Mouse (Mus musculus) hematopoietic stem cell, adult 5-6 weeks (primary cell): ENCODE measurements at regions not wholly inside any gene's neighbourhood (a gene's known extent, or its start where the extent isn't known, plus 50 kb on each side); places are given as distances from the start of the nearest gene placed in this dataset.
A peak's percentile ranks its signal among the peaks of the same experiment; 100 is the strongest.

Source experiments
- ATAC-seq, 2 experiments: fragments of 125-278 bp in 1 of 2; replicated peaks in 1 of 2; 2 replicates each; pipeline ENCODE4 v1.8.0; 2016 to 2017; ENCODE audit warnings: inconsistent platforms in 2 of 2, mild to moderate bottlenecking in 2 of 2, moderate number of reproducible peaks in 2 of 2, low read depth in 1 of 2, moderate TSS enrichment in 1 of 2; ENCODE audit not compliant: low FRiP score in 2 of 2, poor library complexity in 2 of 2, severe bottlenecking in 2 of 2, insufficient read depth in 1 of 2, low TSS enrichment in 1 of 2

DNA sequence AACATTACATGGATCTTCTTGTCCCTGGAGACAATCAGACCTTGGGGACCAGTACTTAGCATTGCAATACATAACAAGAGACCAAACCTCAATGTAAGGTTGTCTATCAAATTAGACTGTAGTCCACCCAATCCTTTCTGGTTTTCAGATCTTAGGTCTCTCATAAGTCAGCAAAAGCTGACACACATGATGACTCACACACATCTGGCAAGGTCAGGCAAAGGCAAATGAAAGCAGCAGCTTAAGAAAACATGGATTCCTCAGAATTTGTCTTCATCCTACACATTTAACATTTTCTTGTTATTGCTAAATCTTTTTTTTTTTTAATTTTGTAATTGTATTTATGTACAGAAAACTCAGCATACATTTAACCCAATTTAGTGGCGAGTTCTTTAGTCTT is 52.0 kb downstream of the Gm11983 start:
- ATAC-seq: no peak

- ATAC-seq: no peak
Observed at GRCm38 (mm10) chr11:6782826-6783225, 54.6 kb downstream of the Gm11983 start.

DNA sequence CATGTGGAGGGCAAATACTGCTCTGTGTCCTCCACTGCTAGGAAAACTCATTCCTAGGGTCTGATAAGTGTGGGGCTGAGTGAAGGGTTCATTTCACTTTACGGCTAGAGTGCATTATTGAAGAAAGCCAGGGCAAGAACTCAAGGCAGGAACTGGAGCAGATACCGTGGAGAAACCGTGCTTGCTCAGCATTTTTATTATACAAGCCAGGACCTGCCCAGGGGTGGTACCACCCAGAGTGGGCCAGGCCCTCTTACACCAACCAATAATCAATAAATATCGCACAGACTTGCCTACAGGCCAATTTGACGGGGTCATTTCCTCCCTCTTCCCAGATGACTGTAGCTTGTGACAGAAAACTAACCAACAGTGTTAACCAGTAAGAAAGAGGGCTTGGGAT is 57.7 kb downstream of the Gm11983 start:
- ATAC-seq: no peak

- no peak for ATAC-seq
Observed at GRCm38 (mm10) chr11:6778596-6779360, 58.7 kb downstream of the Gm11983 start.

GRCm38 (mm10) chr11:6777566-6777965 is 59.9 kb downstream of the Gm11983 start:
- ATAC-seq: no peak

DNA sequence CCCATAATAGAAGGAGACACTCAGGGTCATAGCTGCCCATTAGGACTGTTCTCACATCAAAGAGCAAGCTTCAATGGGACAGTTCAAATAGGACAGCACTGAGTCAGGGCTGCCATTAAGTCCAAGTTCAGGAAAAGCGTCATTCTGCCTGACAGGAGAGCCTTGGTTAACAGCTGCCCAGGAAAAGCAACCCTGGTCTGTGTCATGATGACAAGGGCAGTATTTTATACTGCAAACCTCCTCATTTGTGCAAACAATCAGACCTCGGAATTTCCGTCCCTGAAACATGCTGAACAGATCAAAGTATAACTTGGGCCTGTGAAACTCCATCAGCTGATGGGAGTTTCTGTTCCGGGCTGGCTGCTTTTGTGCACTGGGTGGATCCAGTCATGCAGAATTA is 62.8 kb downstream of the Gm11983 start:
- no peak for ATAC-seq

DNA sequence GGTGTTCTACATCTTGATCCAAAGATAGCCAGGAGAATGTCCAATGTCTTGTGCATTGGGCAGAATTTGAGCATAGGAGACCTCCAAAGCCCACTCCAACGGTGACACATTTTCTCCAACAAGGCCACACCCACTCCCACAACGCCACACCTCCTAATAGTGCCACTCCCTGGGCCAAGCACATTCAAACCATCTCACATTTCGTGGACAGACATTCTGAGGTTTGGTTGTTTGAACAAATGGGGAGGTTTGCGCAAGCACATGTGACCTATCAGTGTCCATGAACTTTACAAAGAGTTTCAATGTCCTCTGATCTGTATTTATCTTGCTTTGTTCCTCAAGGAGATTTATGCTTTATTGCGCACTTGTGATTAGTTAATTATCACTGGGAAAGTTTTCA is 63.5 kb downstream of the Gm11983 start:
- ATAC-seq: no peak

DNA sequence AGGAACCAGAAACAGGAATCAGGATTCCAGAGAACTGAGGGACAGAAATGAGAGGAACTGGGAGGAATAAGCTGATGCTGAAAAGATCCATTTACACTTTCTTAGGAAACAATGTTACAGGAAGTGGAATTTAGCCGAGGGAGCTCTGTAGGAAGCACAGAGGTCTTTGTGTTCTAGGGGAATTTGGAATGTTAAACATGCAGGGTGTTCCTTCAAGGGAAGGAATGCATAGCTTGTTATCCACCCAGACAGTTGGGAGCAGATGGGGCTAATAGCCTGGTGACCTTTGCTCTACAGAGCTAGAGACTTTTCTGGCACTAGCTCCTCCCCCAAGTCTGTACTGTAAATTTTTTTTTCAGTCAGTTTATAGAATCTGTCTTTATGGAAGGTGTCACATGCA is 64.1 kb downstream of the Gm11983 start:
- ATAC-seq: no peak

GRCm38 (mm10) chr11:6769437-6769765 is 68.1 kb downstream of the Gm11983 start:
- ATAC-seq: no peak

GRCm38 (mm10) chr11:6768599-6769436 is 68.6 kb downstream of the Gm11983 start:
- peak; percentile 75; a peak in 3 of 4 replicates for ATAC-seq

DNA sequence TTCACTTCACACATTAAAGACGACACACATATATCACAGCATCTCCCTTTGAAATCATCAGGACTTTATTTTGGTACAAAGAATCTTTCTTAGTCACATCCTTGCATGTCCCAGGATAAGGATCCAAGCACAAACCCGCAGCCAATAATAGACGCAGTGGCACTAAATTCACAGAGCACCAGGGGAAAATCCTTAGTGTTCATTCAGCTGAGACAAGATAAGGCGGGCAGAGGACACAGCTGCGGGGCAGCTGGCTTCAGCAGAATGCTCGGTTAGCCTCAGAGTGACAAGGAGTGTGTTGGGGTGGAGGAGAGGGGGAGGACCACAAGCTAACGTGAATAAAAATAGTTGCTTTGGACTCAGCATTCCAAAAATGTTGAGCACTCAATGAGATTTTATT is 70.7 kb downstream of the Gm11983 start:
- no peak for ATAC-seq

DNA sequence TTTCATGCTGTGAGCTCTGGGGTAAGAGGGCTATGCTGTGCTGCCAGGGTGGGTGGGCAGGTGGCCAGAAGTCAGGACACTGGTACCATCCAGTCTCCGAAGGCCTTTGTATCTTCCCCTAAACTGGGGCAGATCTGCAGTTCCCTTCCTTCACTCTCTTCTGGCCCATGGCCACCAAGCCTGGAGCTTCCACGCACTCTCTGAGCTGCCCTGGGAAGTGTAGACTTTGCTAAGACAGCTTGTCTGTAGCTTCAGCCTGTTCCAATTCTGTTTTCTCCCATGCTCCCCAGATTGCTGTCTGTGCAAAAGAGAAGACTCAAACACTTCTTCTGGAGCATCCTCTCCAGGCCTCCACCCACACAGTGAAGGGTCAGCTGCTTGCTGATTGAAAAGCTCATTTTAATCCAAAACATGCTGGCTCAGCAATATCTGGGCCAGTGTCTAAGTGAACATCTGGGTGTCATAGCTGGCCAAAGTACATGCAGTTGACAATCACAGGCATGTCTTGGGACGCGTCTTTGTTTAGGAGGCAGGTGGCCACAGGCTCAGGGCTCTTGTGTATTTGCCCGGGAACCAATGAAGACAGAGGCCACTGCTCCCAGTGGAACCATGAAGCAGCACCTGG is 72.0 kb downstream of the Gm11983 start:
- ATAC-seq: no peak

DNA sequence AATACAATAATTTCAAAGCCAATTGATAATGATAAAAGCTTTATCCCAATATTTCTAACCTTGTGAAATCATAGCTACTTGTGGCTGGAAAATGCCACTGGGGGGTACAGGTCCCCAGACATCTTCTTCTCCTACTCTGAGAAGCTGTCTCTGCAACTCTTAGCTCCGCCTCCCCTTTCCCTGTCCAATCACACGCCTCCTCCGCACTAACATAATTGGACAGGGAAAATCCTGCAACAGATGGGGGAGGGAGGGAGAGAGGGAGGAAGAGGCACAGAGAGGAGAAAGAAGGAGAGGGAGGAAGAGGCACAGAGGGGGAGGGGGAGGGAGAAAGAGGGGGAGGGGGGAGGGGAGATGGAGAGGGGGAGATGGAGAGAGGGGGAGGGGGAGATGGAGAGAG is 73.3 kb downstream of the Gm11983 start:
- ATAC-seq: no peak

DNA sequence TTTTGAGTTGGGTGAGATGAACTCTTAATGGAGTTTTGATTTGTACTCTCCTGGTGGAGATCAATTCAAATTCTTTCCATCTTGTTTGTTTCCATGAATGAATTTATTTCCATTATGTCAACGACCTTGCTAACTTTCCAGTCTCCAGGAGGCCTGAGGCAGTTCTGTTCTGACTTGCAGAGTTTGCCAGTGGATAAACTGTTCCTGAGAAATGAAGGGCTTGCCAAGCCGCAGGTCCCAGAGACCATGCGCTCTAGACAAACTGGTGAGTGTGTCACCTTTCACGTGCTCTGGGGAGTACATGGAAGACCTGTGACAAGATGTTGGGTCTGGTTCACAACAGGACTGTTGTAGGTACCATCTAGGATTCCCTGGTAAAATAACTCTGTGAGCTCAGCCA is 74.5 kb downstream of the Gm11983 start:
- no peak for ATAC-seq

DNA sequence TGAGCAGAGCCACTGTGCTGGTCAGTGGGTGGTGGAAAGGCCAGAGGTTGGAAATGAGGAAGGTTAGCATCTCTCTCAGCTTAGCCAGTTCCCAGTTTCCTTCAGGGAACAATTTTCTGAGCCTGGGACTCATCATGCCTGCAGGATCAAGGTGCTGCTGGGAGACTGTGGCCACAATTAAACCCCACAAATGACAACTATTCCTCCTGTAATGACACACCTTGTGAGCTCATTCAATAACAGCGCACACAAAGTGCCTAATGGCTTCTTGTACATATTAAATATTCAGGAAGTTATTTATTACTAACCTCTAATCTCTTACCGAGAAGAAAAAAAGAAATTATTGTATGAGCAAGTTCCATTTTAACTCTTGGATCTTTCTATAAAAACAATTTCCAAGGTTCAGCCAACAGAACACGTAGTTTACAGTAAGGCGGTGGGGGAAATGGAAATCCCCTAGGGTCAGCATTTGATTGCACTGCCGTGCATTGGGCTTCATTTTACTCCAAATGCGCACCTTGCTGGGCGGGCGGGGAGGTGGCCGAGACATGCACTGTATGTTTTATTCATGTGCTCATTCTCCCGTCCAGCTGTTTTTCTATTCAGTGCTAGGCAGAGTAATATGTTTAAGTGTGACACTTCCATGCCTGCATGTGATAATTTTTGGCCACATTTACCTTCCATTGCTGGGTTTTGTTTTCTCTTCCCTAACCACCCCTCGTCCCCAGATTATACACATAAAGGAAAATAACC is 75.4 kb downstream of the Gm11983 start:
- no peak for ATAC-seq

DNA sequence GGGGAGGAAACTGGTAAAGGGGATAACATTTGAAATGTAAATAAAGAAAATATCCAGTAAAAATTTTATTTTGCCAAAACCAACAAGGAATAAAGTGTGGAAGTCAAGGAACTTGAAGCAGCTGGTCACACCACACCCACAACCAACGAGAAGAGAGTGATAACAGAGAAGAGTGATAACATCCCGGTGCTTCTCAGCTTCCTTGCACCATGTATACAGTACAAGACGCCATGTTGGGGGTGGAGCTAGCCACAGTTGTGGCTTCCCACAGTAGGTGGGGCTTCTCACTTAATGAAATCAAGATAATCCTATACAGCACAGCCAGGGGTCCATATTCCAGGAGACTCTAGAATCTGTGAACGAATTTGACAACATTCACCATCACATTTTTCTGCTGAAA is 77.9 kb downstream of the Gm11983 start:
- ATAC-seq: no peak

- ATAC-seq: no peak
Observed at GRCm38 (mm10) chr11:6739439-6739838, 81.1 kb downstream of the Ramp3 start.

- ATAC-seq: no peak
Observed at GRCm38 (mm10) chr11:6738581-6738980, 80.3 kb downstream of the Ramp3 start.
